Mouse (Mus musculus): Measurements from ENCODE around the gene Traip.

Gene Traip

GRCm38 (mm10) chr9:107971690-107972541 is 22.0 kb downstream of the Traip start:
- DNase-seq (ENCODE audit: low spot score in 2 of 2): no peak

- no peak for DNase-seq (ENCODE audit: low spot score in 2 of 2)
These were observed 24.7 kb downstream of the Traip start for GRCm38 (mm10) chr9:107974491-107975171.

GRCm38 (mm10) chr9:107975399-107976386 is 25.8 kb downstream of the Traip start, which contains the start of gene Uba7:
Uba7 (plus strand) TSS chr9:107975505.
- peak; percentile 26 to 27 for DNase-seq (ENCODE audit: low spot score in 2 of 2)

- DNase-seq (ENCODE audit: low spot score in 2 of 2): no peak
These were observed 28.9 kb downstream of the Traip start for GRCm38 (mm10) chr9:107978815-107979214.

- no peak for DNase-seq (ENCODE audit: low spot score in 2 of 2)
These were observed 32.0 kb downstream of the Traip start for GRCm38 (mm10) chr9:107981684-107982605.

- DNase-seq (ENCODE audit: low spot score in 2 of 2): peak in 1 of 2 experiments; percentile 63
These were observed 32.9 kb downstream of the Traip start, which contains the start of gene Gm20661 for GRCm38 (mm10) chr9:107982681-107983346. Gm20661 (plus strand) TSS chr9:107983058.

- peak in 1 of 2 experiments; percentile 68 for DNase-seq (ENCODE audit: low spot score in 2 of 2)
These were observed 33.5 kb downstream of the Traip start for GRCm38 (mm10) chr9:107983421-107983890.

- DNase-seq (ENCODE audit: low spot score in 2 of 2): no peak
These were observed 34.3 kb downstream of the Traip start for GRCm38 (mm10) chr9:107984052-107984753.

GRCm38 (mm10) chr9:107984754-107985055 is 34.8 kb downstream of the Traip start:
- no peak for DNase-seq (ENCODE audit: low spot score in 2 of 2)

GRCm38 (mm10) chr9:107985131-107986119 is 35.5 kb downstream of the Traip start, which contains the start of gene Inka1:
Inka1 (minus strand) TSS chr9:107985879.
- DNase-seq (ENCODE audit: low spot score in 2 of 2): peak; percentile 85 to 88

GRCm38 (mm10) chr9:107986376-107986775 is 36.4 kb downstream of the Traip start:
- peak; percentile 56 to 80 for DNase-seq (ENCODE audit: low spot score in 2 of 2)

GRCm38 (mm10) chr9:107987950-107988349 is 38.0 kb downstream of the Traip start:
- DNase-seq (ENCODE audit: low spot score in 2 of 2): no peak

- no peak for DNase-seq (ENCODE audit: low spot score in 2 of 2)
These were observed 42.3 kb downstream of the Traip start, which contains the start of gene Cdhr4 for GRCm38 (mm10) chr9:107992197-107992596. Cdhr4 (plus strand) TSS chr9:107992497.

GRCm38 (mm10) chr9:107993013-107993412 is 43.1 kb downstream of the Traip start:
- DNase-seq (ENCODE audit: low spot score in 2 of 2): no peak

GRCm38 (mm10) chr9:107994464-107994863 is 44.5 kb downstream of the Traip start:
- DNase-seq (ENCODE audit: low spot score in 2 of 2): no peak

- no peak for DNase-seq (ENCODE audit: low spot score in 2 of 2)
These were observed 45.6 kb downstream of the Traip start for GRCm38 (mm10) chr9:107995513-107995912.

GRCm38 (mm10) chr9:107996049-107996448 is 46.1 kb downstream of the Traip start, which contains the start of gene Gm20662:
Gm20662 (plus strand) TSS chr9:107996349.
- no peak for DNase-seq (ENCODE audit: low spot score in 2 of 2)

Data from urinary bladder, postnatal 36 days (tissue).